Mouse (Mus musculus): Measurements from ENCODE around the gene Vav2.

Gene Vav2

GRCm38 (mm10) chr2:27246712-27247486 is 179.9 kb downstream of the Vav2 start:
- CTCF ChIA-PET = interaction anchor here (0.5 to 2.0 kb wide), 10 partner anchors 9 to 343 kb away, joined by 3 to 6 read pairs (median 3); no protein-coding TSS in a partner anchor
- POLR2A ChIA-PET = no interaction called here

GRCm38 (mm10) chr2:27245947-27246346 is 180.9 kb downstream of the Vav2 start:
- ChIA-PET POLR2A (no interaction called here), CTCF (interaction anchor here in 3 of 4 experiments (0.5 to 2.0 kb wide), 5 partner anchors 35 to 264 kb away, joined by 3 to 6 read pairs (median 3); no protein-coding TSS in a partner anchor)

- ChIA-PET CTCF (interaction anchor here (0.5 to 5.0 kb wide), 56 partner anchors 9 to 1083 kb away, joined by 3 to 99 read pairs (median 4); partner anchors contain the start of genes Adamtsl2 (in 2 of the 4), Vav2 (in 2 of the 4), Dbh (in 1 of the 4) and Sardh (in 1 of the 4)), POLR2A (interaction anchor here in 2 of 4 experiments (0.5 to 0.9 kb wide), 2 partner anchors 28 to 220 kb away, joined by 3 read pairs; no protein-coding TSS in a partner anchor)
Measured at GRCm38 (mm10) chr2:27237342-27237741, 189.5 kb downstream of the Vav2 start.

GRCm38 (mm10) chr2:27235729-27236128 is 191.1 kb downstream of the Vav2 start:
- ChIA-PET CTCF (interaction anchor here (0.6 to 5.0 kb wide), 25 partner anchors 9 to 415 kb away, joined by 3 to 99 read pairs (median 8); partner anchors contain the start of genes Adamtsl2 (in 2 of the 4) and Vav2 (in 2 of the 4)), POLR2A (interaction anchor here in 1 of 4 experiments (0.7 kb wide), 1 partner anchor 208 kb away, joined by 3 read pairs; the partner anchor contains the start of gene Slc2a6)

GRCm38 (mm10) chr2:27232376-27232775 is 194.5 kb downstream of the Vav2 start:
- ChIA-PET CTCF (interaction anchor here in 3 of 4 experiments (0.6 to 2.4 kb wide), 7 partner anchors 107 to 585 kb away, joined by 3 to 9 read pairs (median 3); partner anchors contain the start of gene Adamtsl2 (in 1 of the 3)), POLR2A (interaction anchor here in 2 of 4 experiments (0.6 kb wide), 3 partner anchors 59 to 293 kb away, joined by 4 to 9 read pairs (median 6); no protein-coding TSS in a partner anchor)

GRCm38 (mm10) chr2:27229481-27230105 is 197.2 kb downstream of the Vav2 start:
- ChIA-PET CTCF (interaction anchor here in 2 of 4 experiments (0.7 to 1.1 kb wide), 2 partner anchors 12 to 191 kb away, joined by 3 read pairs; no protein-coding TSS in a partner anchor), POLR2A (no interaction called here)

GRCm38 (mm10) chr2:27228809-27229480 is 197.9 kb downstream of the Vav2 start:
- ChIA-PET CTCF (interaction anchor here in 2 of 4 experiments (0.7 to 1.1 kb wide), 2 partner anchors 11 to 190 kb away, joined by 3 read pairs; no protein-coding TSS in a partner anchor), POLR2A (no interaction called here)

GRCm38 (mm10) chr2:27226572-27226971 is 200.3 kb downstream of the Vav2 start:
- ChIA-PET CTCF (interaction anchor here in 3 of 4 experiments (0.6 to 1.5 kb wide), 3 partner anchors 10 to 16 kb away, joined by 3 to 6 read pairs (median 6); no protein-coding TSS in a partner anchor), POLR2A (interaction anchor here in 1 of 4 experiments (0.6 kb wide), 1 partner anchor 443 kb away, joined by 4 read pairs; no protein-coding TSS in a partner anchor)

GRCm38 (mm10) chr2:27223012-27223421 is 203.8 kb downstream of the Vav2 start:
- POLR2A ChIA-PET = no interaction called here
- CTCF ChIA-PET = interaction anchor here in 2 of 4 experiments (0.6 to 2.4 kb wide), 4 partner anchors 14 to 205 kb away, joined by 3 to 6 read pairs (median 4); no protein-coding TSS in a partner anchor

GRCm38 (mm10) chr2:27218569-27218968 is 208.3 kb downstream of the Vav2 start:
- ChIA-PET POLR2A (no interaction called here), CTCF (no interaction called here)

GRCm38 (mm10) chr2:27218121-27218544 is 208.7 kb downstream of the Vav2 start:
- ChIA-PET POLR2A (no interaction called here), CTCF (no interaction called here)

- CTCF ChIA-PET = no interaction called here
- POLR2A ChIA-PET = no interaction called here
Measured at GRCm38 (mm10) chr2:27215537-27215936, 211.3 kb downstream of the Vav2 start.

Data from embryonic stem cell, embryonic (primary cell).